Mouse (Mus musculus) NIH3T3 (cell line): Measurements from ENCODE around the gene Riok2.

Experiments used
- DNase-seq: peaks from one replicate; pipeline ENCODE4 v3.0.0-alpha.2; 2012; ENCODE audit warnings: low read depth

Riok2 gene

DNA sequence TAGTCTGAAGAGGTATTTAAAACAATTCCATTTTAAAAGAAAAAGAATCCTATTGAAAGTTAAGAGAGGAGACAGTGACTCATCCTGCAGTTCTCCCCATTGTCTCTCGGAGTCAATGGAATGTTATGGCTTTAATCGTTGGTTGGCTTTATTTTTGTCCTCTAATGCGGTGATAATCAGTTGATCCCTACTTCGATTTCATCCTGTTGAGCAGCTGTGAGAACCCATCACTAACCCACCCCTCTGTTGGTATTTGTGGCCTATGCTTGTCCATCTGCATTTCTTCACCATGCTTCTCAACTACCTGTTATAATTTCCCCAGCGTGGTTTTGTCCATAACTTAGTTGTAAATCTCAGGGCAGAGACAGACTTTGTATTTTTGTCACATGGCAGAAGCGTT is 34.0 kb downstream of the Riok2 start:
- no peak for DNase-seq

DNA sequence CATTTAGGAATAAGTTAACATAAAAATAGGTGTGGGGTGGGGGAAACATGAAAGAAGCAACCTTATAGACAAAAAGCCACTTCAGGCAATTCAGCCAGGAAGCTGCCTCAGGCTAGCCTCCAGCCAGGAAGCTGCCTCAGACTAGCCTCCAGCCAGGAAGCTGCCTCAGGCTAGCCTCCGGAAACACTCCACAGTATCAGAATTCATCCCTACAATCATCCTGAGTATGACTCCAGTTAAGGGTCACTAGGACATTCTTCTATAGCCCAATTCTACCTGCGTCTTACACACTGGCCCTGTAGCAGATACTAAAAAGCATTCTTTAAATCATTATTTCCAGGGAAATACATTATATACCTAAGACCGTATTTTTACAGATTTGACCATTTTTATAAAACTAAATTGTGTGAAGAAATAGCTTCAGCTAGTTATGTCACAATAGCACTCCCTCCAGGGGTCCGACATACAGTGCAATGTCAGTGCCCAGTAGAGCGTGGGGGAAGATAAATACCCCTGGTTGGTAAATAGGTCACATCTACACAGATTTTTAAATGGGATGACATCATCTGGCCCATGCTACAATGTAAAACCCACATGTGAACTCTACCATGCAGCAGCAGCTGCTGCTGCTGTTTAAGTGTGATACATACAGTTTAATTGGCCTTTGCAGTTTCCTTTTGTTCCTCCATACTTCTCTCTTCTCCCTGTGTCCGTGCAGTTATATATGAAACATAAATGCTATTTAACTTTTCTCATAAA is 34.8 kb downstream of the Riok2 start:
- DNase-seq = no peak

DNA sequence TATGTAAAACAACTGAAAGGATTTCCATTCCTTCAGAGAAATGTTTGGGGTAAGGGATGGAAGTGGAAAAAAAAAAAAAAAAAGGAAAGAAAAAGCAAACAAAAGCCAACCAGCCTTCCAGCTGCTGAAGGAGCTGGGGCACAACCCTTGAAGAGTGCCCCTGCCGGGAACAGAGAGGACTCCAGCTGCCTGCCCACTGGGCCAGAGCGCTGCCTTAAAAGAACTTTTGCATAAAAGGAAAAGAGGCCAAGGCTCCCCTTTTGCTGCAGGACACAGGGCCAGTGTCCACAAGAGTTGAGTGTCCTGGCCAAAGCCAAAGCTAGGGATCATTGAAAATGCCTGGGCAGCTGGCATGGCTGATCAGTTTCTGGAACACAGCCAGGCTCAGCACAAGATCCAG is 35.5 kb downstream of the Riok2 start:
- DNase-seq = no peak

- DNase-seq = no peak
These were observed 37.3 kb downstream of the Riok2 start for GRCm38 (mm10) chr17:17411443-17411842.

GRCm38 (mm10) chr17:17412176-17412575 is 38.1 kb downstream of the Riok2 start:
- DNase-seq = no peak

- DNase-seq = no peak
These were observed 40.1 kb downstream of the Riok2 start for GRCm38 (mm10) chr17:17414206-17414605.

DNA sequence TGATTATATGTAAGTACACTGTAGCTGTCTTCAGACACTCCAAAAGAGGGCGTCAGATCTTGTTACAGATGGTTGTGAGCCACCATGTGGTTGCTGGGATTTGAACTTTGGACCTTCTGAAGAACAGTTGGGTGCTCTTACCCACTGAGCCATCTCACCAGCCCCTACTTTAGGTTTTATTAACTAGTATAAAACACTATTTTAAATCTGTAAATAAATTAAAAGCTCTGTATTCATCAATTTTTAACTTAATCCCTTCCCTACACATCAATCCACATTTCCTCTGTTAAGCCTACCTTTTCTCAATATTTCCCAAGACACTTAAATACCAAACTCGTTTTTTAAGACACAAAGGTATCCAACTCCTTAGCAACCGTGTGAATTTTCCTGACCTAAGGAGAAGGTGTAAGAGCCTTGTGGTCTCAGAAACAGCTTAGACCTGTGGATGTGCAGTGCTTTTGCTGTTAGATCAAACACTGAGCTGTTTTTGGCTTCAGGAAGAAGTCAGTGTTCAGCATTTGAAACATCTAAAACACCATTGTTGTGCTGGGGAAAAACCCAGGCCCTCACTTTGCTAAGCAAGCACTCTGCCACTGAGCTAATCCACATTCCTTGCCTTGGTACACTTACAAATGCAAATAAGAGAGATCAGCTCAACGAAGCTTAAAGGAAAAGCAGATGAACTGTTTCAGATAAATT is 50.6 kb downstream of the Riok2 start:
- no peak for DNase-seq

DNA sequence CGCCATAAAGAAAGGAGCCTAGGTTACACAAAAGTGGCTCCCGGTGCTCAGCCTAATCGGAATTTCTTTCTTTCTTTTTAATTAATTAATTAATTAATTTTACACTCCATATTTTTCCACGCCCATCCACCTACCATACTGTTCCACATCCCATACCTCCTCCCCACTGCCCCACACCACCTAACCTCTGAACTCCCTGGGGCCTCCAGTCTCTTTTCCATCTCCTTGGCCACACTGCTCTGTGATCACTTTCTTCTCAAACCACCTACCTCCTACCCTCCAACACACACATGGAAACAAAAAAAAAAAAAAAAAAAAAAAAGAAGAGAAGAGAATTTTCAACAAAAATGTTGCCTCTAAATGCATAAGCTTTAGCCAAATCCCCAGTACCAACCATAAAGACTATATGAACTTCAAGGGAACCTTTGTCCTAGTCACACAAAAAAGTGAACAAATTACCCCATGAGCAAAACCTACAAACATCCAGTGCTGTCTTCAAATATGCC is 51.3 kb downstream of the Riok2 start:
- DNase-seq = no peak

DNA sequence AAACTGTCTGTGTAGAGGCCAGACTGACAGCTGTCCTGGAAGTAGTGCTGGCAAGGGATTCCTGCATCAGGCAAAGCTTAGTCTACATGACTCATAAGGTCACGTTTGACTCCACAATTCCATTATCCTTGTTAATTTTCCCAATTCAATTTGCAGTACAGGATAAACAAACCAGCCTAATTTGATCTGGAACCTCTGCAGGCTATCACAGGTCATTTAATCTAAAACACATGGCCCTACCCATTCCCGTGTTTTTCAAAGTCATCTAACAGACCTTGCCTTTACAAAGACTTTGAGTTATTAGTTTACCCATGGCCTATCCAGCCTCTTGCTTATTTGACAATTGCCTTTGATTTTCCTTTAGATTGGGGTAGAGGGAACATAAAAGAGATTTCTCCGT is 51.8 kb downstream of the Riok2 start:
- no peak for DNase-seq

DNA sequence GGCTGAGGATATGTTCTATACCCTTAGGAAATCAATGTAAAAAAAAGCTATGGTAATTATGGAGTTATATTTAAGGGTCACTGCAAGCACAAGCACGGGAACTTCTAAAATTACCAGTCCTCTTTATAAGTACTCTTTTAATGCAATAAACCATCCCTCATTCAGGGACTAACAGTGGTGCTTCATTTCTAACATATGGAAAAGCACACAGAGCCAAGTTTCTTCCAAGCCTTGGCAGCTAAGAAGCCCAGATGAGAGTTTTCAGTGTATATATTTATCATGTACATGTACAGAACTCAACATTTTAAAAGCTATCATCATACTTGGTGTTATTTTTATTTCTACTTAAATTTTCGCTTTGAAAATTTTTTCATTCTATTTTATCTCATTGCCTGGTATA is 54.8 kb downstream of the Riok2 start:
- no peak for DNase-seq

- no peak for DNase-seq
These were observed 59.6 kb downstream of the Riok2 start for GRCm38 (mm10) chr17:17433679-17434078.

- DNase-seq = no peak
These were observed 64.6 kb downstream of the Riok2 start for GRCm38 (mm10) chr17:17438576-17439191.

GRCm38 (mm10) chr17:17441876-17442498 is 67.9 kb downstream of the Riok2 start:
- DNase-seq = no peak

DNA sequence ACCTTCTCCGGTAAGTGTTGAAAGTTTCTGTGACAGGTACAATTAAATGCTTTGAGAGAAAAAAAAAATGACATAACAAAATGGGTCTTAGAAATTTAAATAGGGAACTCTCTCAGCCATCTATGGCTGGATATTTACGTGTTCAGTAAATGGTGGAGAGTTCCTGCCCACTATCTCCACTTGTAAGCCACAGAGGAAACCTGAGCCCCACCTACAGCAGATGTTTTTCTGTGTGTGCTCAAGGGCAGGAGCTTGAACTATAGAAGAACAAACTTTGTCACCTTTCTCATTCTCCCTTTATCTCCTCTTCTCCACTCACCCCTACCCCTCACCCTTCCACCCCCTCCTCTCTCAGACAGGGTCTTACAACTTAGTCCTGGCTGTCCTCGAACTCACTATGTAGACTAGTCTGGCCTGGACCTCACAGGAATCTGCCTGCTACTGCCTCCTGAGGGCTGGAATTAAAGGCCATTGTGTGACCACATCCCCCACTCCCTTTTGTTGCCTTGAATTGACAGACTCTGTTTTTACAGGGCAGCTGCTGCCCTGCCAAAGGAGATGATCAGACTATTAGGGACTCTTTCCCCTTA is 70.3 kb downstream of the Riok2 start:
- no peak for DNase-seq
